Mouse (Mus musculus) G1E (cell line): ENCODE data around the gene Hoxa3.

Source experiments
- CTCF ChIP-seq: IDR thresholded peaks from 2 replicates; pipeline ENCODE4 v1.5.1; 2012; ENCODE audit warnings: low read depth, low read length, inconsistent platforms, mixed read lengths
- POLR2AphosphoS5 ChIP-seq: IDR thresholded peaks from 2 replicates; pipeline ENCODE4 v1.6.1; 2012; ENCODE audit warnings: low read depth, low read length, inconsistent platforms; ENCODE audit not compliant: insufficient replicate concordance
- TAL1 ChIP-seq: conservative IDR thresholded peaks from 2 replicates; pipeline ENCODE4 v1.6.1; 2012; ENCODE audit warnings: low read depth, low read length, inconsistent platforms, mixed read lengths

GRCm38 (mm10) chr6:52171938-52172337, 41.2 kb downstream of the Hoxa3 start:
- TF ChIP-seq POLR2AphosphoS5 (no peak), TAL1 (no peak), CTCF (no peak)
